18 mouse cellular contexts compared by ENCODE assay signal in genomic region chr9:92731396-92731795, GRCm38 (mm10).
DNase-seq lines count a peak whose midpoint lies in the region; ATAC-seq and TF ChIP-seq lines count a peak whose summit lies in the region.
"Had no signal": no experiment of that assay in that cellular context is flagged by ENCODE, and none has a peak within 500 bp of the region (broad histone marks: within the 10 kb centered on the region; RNA-seq: fewer than 3 reads in every experiment).

No protein-coding gene starts in this region.

- intact Hi-C loops in heart, postnatal 36 days (cut with DNase I), result no loop called here

- H3K9ac ChIP-seq in forebrain, embryonic 15.5 days (replicated peaks), result no peak overlapping the region
- H3K9ac ChIP-seq: midbrain, embryonic 15.5 days had no signal

- ATAC-seq in forebrain, embryonic 15.5 days (replicated peaks), result no peak
- ATAC-seq: hindbrain, embryonic 16.5 days; midbrain, embryonic 15.5 days had no signal

- no peaks in the 10 kb centered on the region for H3K27me3 ChIP-seq in forebrain, embryonic 15.5 days
- no peaks in the 10 kb centered on the region for H3K27me3 ChIP-seq in cerebellum, adult 2 months (ENCODE audit: control insufficient read depth, insufficient read depth, low read length)
- H3K27me3 ChIP-seq: CH12.LX; midbrain, embryonic 15.5 days had no signal

- no peak overlapping the region for H3K27ac ChIP-seq in forebrain, embryonic 15.5 days (replicated peaks)
- no peak overlapping the region for H3K27ac ChIP-seq in cerebellum, adult 2 months (ENCODE audit: insufficient read depth, low read length)
- H3K27ac ChIP-seq: heart, adult 2 months; macrophage; midbrain, embryonic 15.5 days; stomach, postnatal 0 days had no signal

- H3K36me3 ChIP-seq in forebrain, embryonic 15.5 days, result no peaks in the 10 kb centered on the region
- H3K36me3 ChIP-seq: midbrain, embryonic 15.5 days had no signal

- TF ChIP-seq CTCF in cerebellum, adult 2 months (IDR thresholded peaks at IDR 0.05; ENCODE audit: borderline replicate concordance, insufficient read depth, low read depth, low read length), result no peak

- H3K9me3 ChIP-seq in forebrain, embryonic 15.5 days, result no peaks in the 10 kb centered on the region
- H3K9me3 ChIP-seq: midbrain, embryonic 15.5 days had no signal

- DNase-seq in heart, adult 11 months, result peak; percentile 36
- DNase-seq in heart, postnatal 36 days, result no peak
- peak; percentile 72 to 76 for DNase-seq in frontal cortex, adult 2 months (ENCODE audit: extremely low spot score in 1 of 2, low spot score in 1 of 2)
- DNase-seq in layer of hippocampus, postnatal 25 days (ENCODE audit: extremely low spot score in 1 of 2, low spot score in 1 of 2), result peak; percentile 16 to 27
- peak; percentile 65 to 73 for DNase-seq in right cerebral cortex, adult 2 months (ENCODE audit: low spot score in 2 of 2)
- no peak for DNase-seq in cerebellum, adult 11 months
- DNase-seq in cerebellum, adult 2 months, result no peak
- DNase-seq: heart, adult 2 months; kidney, adult 11 months; kidney, postnatal 36 days; lung, adult 2 months; thymus, postnatal 4 days had no signal

- H3K4me1 ChIP-seq in forebrain, embryonic 15.5 days, result no peaks in the 10 kb centered on the region
- H3K4me1 ChIP-seq in cerebellum, adult 2 months (ENCODE audit: control insufficient read depth, insufficient read depth, low read length), result no peaks in the 10 kb centered on the region
- H3K4me1 ChIP-seq: midbrain, embryonic 15.5 days had no signal

- no peak for TF ChIP-seq POLR2A in cerebellum, adult 2 months (IDR thresholded peaks at IDR 0.05; ENCODE audit: borderline replicate concordance, insufficient read depth, low read length)

- WGBS in forebrain, embryonic 15.5 days, result 78% methylated on average over 3 of the region's 3 CpGs
- WGBS in cerebellum, adult 2 months, result 85% methylated on average over 3 of the region's 3 CpGs

- no peak overlapping the region for H3K4me2 ChIP-seq in forebrain, embryonic 15.5 days (replicated peaks)
- H3K4me2 ChIP-seq: midbrain, embryonic 15.5 days had no signal

- no peak overlapping the region for H3K4me3 ChIP-seq in forebrain, embryonic 15.5 days
- H3K4me3 ChIP-seq in cerebellum, adult 2 months (replicated peaks; ENCODE audit: insufficient read depth, low read depth, low read length), result no peak overlapping the region
- H3K4me3 ChIP-seq: heart, adult 2 months; midbrain, embryonic 15.5 days had no signal

Comparison
In these comparisons a context has a peak if more than half of its experiments do, and no peak if none do; other contexts are left out.
1. DNase-seq: peak in heart, adult 11 months (single experiment), frontal cortex, adult 2 months (2 of 2), layer of hippocampus, postnatal 25 days (2 of 2) and right cerebral cortex, adult 2 months (2 of 2); none in heart, postnatal 36 days (0 of 2), cerebellum, adult 11 months (single experiment) and cerebellum, adult 2 months (0 of 2).